Mouse (Mus musculus) heart, adult 2 months (tissue): ENCODE results near the gene Them7.

Source experiments
- CTCF ChIP-seq: fragments of 200-600 bp; IDR thresholded peaks from 2 replicates; pipeline ENCODE4 v1.8.1; 2022; ENCODE audit warnings: antibody characterized with exemption, mild to moderate bottlenecking, moderate library complexity
- POLR2A ChIP-seq: fragments of 200-500 bp; IDR thresholded peaks from 2 replicates; pipeline ENCODE4 v1.6.1; 2011; ENCODE audit warnings: mild to moderate bottlenecking, low read depth, low read length, control low read depth; ENCODE audit not compliant: insufficient read depth

DNA sequence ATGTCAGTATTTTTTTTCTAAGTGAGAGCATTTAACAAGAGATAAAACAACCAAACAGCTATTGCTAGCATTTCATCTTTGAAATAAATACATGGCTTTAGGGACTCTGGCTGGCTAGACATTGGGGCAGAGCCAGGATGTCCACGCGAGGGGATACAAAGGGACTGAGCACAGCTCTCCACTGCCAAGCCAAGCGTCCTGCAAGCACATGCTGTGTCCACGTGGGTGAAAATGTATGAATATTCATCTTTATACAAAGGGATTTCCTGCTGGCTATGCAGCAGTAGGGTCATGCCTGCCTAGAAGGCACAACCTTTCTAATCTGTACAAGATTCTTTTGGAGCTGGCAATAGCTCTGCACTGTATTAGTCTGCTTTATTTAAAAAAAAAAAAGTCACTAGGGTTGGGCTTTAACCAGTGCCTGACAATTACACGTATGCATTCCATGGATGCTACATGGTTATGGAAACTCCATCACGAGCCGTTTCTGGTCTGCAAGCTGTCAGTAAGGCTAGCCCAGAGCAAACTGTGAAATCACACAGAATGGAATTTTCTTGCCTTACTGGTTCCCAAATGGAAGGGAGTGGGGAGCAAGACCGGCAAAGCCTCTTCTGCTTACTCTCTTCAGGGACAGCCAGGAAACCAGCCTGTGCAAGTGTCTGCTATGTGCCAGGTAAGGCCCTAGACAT lies 192.7 kb downstream of the Them7 start:
- TF ChIP-seq POLR2A (no peak), CTCF (no peak)
